Mouse (Mus musculus) embryonic facial prominence, embryonic 15.5 days (tissue): ENCODE data around the gene 9430007A20Rik. TPM values are rescaled to one million over a fixed set of nuclear protein-coding genes. Genes with fewer than 3 reads are reported as not detected.

Experiments used
- polyA plus RNA-seq: library from polyadenylated mRNA; unstranded; fragments of >200 nt; fragmentation: Nextera tagmentation; extraction: Ambion mirVana; gene quantifications from 2 replicates; pipeline ENCODE4 v1.2.1, GENCODE M21; 2015

Gene 9430007A20Rik
- polyA plus RNA-seq, 1 experiment from 2014 or later, result not detected

Other genes with a start within 250 kb of the 9430007A20Rik start
- gene Pramel5, start 239.3 kb upstream of the 9430007A20Rik start, polyA plus RNA-seq, result not detected in 2 replicates
- not detected in 2 replicates for gene Gm13128, start 189.6 kb upstream of the 9430007A20Rik start, polyA plus RNA-seq
- not detected in 2 replicates for gene Gm13119, start 161.9 kb upstream of the 9430007A20Rik start, polyA plus RNA-seq
- gene Pramef20, start 141.9 kb upstream of the 9430007A20Rik start, polyA plus RNA-seq, result not detected in 2 replicates
- gene Pramef12, start 111.4 kb upstream of the 9430007A20Rik start, polyA plus RNA-seq, result 0.29 and 0.67 TPM in 2 replicates
- gene 1700012P22Rik, start 81.0 kb upstream of the 9430007A20Rik start, polyA plus RNA-seq, result 0.17 TPM in 1 of 2 replicates, not detected in the other
- gene Gm9944, start 66.5 kb upstream of the 9430007A20Rik start, polyA plus RNA-seq, result not detected in 2 replicates
- 0.07 TPM in 1 of 2 replicates, not detected in the other for gene Aadacl3, start 56.1 kb upstream of the 9430007A20Rik start, polyA plus RNA-seq
- not detected in 2 replicates for gene Gm13124, start 45.3 kb downstream of the 9430007A20Rik start, polyA plus RNA-seq
- gene Aadacl4, start 93.9 kb downstream of the 9430007A20Rik start, polyA plus RNA-seq, result not detected in 2 replicates
- not detected in 2 replicates for gene Gm436, start 166.5 kb downstream of the 9430007A20Rik start, polyA plus RNA-seq
- not detected in 2 replicates for gene Gm13178, start 201.6 kb downstream of the 9430007A20Rik start, polyA plus RNA-seq